Mouse (Mus musculus): ENCODE measurements around the gene Prok2.

Gene Prok2

DNA sequence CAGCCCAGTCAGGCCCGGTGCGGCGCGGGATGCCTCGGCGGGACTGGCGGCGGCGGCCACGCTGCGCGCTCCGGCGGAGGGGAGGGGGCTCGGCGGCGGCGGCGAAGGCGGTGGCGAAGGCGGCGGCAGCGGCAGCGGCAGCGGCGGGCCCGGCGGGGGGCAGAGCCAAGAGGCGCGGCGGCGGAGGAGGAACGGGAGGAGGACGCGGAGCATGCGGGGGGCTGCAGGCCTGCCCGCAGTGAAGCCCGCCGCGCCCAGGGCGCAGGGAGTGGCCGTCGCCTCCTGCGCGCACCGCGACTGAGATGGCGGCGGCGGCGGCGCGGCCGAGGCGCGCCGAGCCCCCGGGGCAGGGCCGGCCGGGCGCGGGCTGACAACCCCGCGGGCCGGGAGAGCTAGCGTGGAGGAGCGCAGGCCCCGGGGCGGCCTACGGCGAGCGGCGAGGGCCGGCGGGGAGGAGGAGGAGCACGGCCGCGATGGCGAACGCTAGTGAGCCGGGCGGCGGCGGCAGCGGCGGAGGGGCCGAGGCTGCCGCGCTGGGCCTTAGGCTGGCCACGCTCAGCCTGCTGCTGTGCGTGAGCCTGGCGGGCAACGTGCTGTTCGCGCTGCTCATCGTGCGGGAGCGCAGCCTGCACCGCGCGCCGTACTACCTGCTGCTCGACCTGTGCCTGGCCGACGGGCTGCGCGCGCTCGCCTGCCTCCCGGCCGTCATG is 33.8 kb downstream of the Prok2 start, which contains the start of gene Gpr27:
TSS of gene Gpr27 (plus strand) at position 474 of the 710 bp plus-strand sequence.
- peak in 1 of 2 experiments; percentile 20 for DNase-seq (ENCODE audit: low spot score in 2 of 2)

DNA sequence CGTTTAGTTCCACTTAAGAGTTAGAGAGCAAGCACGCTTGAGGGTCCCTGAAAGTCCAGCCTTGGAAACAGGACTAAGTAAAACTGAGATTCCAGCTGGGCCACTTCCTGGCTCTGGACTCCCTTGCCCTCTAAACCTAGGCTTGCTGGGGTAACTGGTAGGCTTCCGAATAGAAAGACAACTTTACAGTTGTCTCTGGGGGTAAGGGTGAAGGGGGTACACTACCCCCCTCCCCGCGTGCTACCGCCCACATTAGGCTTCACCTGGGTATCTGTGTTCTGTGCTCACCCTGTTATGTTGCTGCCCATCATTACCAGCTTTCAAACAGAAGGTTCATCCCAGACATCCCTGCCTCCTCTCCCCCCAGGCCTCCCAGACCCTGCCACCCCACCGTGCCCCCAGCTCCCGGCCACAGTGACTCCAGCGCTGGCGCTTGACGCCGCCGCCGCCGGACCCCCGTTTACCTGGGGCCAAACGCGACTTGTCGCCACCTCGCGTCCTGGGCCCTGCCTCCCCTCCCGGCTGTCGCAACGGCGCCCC is 34.5 kb downstream of the Prok2 start:
- DNase-seq (ENCODE audit: low spot score in 2 of 2) = no peak

DNA sequence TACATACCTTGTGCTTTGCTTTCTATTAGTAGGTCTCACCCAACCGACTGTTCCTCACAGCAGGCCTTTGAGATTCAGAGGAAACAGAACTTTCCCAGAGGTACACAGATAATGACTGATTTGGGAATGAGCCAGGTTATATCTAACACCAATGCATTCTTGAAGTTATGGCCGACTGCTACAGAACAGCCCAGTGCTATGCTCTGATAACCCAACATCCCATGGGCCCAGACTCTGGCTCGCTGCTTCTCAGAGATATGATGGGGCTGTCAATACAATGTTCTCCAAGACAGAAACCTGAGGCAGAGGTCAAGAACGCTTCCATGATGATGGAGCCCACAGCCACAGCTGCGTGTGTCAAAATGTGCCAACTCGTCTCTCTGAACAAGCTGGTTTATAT is 37.7 kb downstream of the Prok2 start:
- DNase-seq (ENCODE audit: low spot score in 2 of 2) = no peak

DNA sequence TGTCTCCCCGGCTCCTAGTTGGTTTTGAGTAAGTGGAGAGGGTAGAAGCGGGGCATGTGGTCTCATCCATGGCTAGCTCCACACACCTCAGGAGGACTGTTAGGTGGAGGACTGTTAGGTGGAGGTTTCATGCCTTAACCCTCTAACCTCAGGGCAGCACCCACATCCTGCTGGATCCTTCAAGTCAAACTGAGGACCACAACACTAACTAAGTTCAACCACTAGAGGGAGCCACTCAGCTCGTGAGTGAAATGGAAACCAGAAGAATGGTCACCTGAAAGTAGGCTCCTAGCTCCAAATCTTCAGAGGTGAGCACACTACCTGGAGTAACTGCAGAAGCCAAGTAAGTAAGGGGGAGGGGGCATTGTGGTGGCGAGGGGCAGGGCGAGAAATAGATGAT is 41.3 kb downstream of the Prok2 start:
- peak in 1 of 2 experiments; percentile 21 for DNase-seq (ENCODE audit: low spot score in 2 of 2)

DNA sequence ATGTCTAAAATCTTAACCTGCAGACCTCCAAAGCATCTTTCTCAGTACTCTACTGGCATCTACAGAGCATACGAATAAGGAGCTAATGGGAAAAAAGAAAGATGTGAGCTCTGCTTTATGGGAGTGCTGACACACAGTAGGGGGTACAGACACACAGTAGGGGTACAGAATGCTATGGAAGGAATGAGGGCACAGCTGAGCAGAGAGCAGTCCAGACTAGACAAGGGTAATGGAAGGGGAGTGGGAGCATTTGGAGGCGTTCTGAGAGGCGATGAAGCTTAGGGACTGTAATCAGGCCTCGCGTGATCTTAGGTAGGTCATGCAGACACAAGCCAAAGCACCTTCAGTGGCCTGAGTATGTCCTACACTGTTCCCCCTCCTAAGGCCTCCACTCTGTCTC is 42.2 kb downstream of the Prok2 start:
- DNase-seq (ENCODE audit: low spot score in 2 of 2) = no peak

DNA sequence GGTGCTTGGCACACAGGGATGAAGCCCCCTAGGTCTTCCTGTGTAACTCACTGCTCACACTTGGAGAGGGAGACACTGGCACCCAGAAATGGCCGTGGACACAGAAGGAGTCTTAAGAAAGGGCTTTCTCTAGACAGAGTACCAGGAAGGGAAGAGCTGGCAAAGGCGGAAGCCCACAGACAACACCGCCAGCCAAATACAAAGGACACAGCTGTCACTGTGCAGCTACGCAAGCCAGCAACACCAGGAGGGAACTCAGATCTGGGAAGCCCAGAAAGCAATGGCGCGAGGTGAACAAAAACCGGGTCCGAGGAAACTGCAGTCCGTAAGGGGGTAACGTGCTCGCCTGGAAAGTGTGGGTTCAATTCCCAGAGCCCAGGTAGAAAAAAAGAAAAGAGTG is 48.1 kb downstream of the Prok2 start:
- DNase-seq (ENCODE audit: low spot score in 2 of 2) = no peak

DNA sequence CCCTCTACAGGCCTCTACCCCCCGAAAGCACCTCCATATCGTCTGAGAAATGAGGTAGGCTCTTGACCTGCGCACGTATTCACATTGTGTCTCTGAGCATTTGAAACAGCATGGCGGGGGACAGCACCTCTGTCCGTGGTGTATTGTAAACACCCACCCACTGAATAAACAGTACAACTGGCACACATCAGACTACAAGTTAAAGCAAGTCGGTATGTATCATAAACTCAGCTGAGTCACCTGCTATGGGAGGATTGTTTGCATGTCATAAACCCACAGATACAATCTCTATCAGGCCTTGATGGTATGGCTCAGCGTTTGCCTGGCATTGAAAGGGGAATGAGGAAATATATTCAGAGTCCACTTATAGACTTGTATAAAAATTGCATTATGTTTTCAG is 48.9 kb downstream of the Prok2 start:
- DNase-seq (ENCODE audit: low spot score in 2 of 2) = no peak

DNA sequence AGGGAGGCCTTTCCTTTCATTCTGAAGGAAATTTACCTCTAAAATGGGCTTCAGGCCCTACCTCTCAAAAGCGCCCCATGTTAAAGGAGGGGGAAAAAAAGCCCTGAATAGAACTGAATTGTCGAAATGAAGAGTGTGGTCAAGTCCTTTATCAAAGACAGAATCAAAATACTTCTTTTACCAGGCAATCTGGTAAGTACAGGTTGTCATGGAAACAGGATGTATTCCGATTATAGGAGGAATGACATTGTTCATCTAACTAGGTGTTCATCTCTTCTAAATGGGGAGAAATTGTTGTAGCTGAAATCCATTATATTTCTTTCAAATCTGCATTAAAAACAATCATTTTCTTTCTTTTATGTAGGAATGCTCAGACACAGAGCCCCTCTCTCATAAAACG is 51.7 kb downstream of the Prok2 start:
- no peak for DNase-seq (ENCODE audit: low spot score in 2 of 2)

DNA sequence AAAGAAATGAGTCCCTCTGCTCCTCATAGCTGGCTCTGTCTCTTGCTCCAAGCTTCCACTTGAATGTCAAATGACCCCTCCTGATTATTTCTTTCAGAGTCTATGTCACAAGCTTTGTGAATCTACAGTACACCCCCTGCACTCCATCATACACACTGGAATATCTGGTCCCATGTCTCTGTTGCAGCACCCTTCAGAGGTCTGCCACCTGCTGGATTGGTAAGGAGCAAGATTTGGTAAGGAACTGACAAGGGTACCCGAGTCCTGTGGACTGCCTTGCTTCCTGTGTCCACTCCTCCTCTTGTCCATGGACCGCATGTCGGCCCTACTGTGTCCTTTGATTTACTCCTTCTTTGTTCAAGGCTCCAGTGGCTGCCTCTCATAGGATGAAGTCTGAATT is 54.4 kb downstream of the Prok2 start:
- DNase-seq (ENCODE audit: low spot score in 2 of 2) = no peak

DNA sequence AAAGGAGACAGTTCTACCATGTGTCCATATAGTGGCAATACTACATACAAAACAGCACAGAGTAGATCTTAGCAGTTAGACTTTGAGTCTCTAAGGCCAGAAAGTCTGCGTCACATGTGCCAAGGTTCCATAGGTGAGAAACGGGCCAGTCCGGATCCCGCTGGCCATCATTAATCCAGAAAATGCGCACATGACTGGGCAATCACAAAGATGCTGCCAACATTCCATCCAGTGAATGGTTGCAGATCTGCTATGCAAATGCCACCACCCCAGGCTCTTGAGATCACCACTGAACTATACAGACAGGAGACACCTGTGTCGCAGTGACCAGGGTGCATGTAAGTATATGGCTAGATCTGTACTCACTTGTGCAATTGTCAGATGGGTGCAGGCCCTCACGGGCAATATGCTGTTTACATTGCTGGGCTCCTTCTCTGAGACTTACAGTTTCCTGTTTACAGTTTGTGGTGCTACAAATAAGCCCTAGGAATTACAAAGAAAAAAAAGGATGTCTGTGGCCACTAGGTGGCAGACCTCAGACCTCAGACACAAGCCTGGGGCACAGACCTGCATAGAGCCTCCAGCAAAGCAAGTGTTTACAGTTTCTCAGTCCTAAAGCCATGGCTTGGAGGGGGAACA is 55.6 kb downstream of the Prok2 start:
- peak in 1 of 2 experiments; percentile 55 for DNase-seq (ENCODE audit: low spot score in 2 of 2)

DNA sequence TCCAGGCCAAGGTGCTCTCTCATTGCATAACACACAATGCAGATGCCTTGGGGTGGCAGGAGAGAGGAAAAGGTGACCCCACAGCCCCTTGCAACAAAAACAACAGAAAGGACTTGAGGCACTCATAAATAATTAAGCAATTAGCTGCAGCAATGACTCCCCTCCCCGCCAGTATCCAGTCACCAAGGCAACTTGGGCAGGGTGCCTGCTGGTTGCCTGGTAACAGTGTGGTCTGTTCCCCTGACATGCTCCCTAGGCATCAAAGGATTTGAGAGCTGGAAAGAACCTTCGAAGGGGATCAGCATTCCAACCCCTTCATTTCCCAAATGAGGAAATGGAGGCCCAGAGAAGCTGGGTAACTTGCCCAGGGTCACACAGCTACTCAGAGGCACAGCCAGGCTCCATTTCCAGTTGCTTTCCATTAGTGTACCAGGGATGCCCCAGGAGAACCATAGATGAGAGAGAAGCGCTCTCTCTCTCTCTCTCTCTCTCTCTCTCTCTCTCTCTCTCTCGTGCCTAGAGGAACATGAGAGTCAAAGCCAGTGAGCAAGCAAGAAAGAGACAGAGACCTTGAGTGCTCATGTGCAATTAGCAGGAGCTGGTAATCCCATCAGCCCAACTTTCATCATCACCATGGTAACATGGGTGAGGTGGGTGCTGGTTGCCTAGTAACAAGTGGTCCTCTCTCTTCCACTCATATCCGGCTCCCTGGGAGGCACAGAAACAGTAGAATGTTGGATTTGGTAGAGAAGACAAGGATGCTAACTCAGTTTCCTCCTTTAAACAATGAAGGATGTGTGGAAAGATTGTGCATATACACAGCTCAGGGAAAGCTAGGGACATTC is 56.5 kb downstream of the Prok2 start:
- DNase-seq (ENCODE audit: low spot score in 2 of 2) = no peak

DNA sequence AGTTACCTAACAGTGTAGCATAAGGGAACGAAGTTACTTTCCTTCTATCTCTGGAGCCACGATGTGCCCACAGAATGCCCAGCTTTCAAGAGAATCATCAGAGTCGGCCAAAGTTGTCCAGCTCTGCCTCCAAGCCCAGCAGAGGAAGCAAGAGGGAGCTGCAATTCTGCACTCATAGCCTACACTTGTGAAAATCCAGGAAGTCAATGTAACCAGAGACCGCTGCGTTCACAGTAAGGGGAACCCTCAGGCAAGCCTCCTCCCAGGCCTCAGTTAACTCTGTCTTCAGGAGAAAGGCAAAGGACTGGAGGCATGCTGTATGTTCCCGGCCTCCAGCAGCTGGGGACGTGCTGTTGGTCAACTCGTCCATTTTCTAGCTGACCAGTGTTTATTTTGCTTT is 58.9 kb downstream of the Prok2 start:
- no peak for DNase-seq (ENCODE audit: low spot score in 2 of 2)

DNA sequence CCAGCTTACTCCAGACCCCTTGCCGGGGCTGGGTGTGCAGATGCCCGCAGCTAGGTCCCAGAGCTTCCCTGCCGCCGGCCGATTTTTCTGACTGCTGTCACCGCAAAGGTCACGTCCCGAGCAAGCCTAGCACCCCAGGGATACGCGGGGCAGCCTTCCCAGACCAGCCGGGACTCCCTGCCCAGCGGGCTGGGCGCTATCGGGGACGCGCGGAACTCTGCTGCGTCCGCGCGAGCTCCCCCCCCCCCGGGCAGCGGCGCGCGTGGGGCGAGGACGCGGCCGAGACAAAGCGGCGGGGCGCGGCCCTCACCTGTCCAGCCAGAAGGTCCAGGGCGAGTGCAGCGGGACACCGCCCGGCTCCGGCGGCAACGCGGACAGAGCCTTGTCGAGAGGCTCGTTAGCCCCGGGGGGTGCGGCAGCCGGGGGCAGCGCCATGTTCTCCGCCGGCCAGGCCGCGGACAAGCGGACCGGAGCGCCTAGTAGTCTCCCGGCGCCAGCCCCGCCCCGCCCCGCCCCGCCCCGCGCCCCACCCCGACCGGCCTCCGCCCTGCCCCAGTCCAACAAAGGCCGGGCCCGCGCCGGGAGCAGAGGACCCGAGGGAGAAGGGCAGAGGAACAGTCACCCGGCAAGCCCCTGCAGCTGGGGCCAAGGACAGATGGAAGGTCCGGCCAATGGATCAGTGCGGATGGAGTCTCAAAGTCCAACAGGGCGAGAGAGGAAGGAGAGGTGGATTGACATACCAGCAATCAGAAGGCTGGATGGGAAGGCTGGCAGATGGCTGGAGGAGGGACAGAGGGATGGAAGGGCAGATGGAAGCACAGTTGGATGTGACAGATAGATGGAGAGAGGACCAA is 59.6 kb downstream of the Prok2 start, which contains the start of the genes Eif4e3 and Gm20696:
TSS of gene Eif4e3 (minus strand) at position 454 of the 854 bp plus-strand sequence.
TSS of gene Gm20696 (minus strand) at position 480 of the 854 bp plus-strand sequence.
- DNase-seq (ENCODE audit: low spot score in 2 of 2) = peak; percentile 27 to 41

DNA sequence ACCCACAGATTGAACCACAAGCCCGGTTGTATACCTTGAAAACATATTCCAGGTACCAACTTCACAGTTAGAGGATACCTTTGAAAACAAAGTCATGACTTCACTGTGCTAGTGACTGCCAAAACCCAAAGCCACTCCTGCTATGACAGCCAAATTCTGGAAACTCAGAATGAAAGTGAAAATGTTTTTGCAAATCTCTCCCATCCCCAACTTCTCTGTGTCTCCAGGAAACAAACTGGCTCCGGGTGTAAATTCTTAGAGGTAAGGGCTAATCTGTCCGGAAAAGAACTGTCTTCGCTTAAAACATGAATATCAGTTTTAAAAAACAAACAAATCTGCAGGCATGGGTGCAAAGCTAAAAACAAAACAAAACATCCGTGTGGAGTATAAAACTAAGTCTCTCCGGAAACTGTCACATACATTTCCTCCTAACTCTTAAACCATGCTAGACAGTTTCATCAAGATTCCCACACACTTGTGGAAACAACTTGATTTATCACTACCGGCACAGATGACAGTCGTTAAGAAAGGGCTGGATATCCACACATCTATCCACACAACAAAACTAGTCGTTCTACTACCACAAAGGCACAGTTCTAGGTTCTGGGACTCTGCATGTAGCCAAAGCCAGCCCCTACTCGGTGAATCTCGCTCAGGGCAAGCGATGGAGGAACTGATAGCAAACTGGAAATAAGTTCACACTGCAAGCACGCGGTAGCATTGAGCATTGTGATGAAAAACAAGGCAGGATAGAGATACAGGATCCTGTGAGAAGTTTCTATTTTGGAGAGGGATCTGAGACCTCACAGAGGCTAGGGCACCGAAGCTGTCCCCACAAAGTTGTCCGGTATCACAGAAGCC is 60.5 kb downstream of the Prok2 start:
- DNase-seq (ENCODE audit: low spot score in 2 of 2) = no peak

DNA sequence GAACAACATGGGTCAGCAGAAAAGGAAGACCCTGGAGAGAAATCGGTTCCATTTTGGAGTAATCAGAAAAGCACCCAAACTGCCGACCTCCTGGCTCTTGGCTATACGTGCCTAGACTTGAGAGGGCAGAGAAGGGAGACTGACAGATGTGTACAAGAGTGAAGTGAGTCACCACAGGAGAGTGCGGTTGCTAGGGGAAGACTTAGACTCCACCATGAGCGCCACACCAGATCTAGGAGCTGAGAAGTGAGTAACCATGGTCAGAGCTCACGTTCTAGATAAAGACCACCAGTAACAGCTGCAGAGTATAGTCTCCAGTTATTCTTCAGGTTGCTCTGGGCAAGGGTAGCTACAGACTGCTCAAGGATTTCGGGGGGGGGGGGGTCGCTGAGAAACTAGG is 63.0 kb downstream of the Prok2 start:
- no peak for DNase-seq (ENCODE audit: low spot score in 2 of 2)
